Mouse (Mus musculus) frontal cortex, postnatal 25 days (tissue): ENCODE data around the gene Kcnh6.
"Not testable (repeated sequence)": the region's sequence is repeated elsewhere in the genome, so short reads cannot be mapped to it uniquely, and the experiment has no call there.

ENCODE experiments used
- DNase-seq, 2 experiments: peaks; one replicate each; pipeline ENCODE4 v3.0.0; 2022; ENCODE audit warnings: low spot score in 2 of 2

The Kcnh6 gene

GRCm38 (mm10) chr11:106061311-106061710, 53.4 kb downstream of the Kcnh6 start:
- no peak for DNase-seq

- DNase-seq, result no peak
These were observed 55.8 kb downstream of the Kcnh6 start for GRCm38 (mm10) chr11:106063756-106064155.

- DNase-seq, result no peak
These were observed 57.4 kb downstream of the Kcnh6 start for GRCm38 (mm10) chr11:106065073-106065922.

GRCm38 (mm10) chr11:106065923-106066571, 58.1 kb downstream of the Kcnh6 start, which contains the start of gene Taco1:
Gene Taco1, plus strand, starts transcription at chr11:106066061.
- peak; percentile 85 to 95 for DNase-seq

GRCm38 (mm10) chr11:106066616-106067015, 58.7 kb downstream of the Kcnh6 start:
- DNase-seq, result not testable (repeated sequence)

GRCm38 (mm10) chr11:106073774-106074173, 65.8 kb downstream of the Kcnh6 start:
- no peak for DNase-seq

GRCm38 (mm10) chr11:106076321-106076720, 68.4 kb downstream of the Kcnh6 start:
- DNase-seq, result peak; percentile 20 to 35
